ENCODE assay signal across 9 mouse cellular contexts in genomic region chr16:30397127-30398057, GRCm38 (mm10). TPM values are rescaled to one million over a fixed set of nuclear protein-coding genes. Genes with fewer than 3 reads are reported as not detected.
DNase-seq lines count a peak whose midpoint lies in the region; ATAC-seq and TF ChIP-seq lines count a peak whose summit lies in the region.
"Had no signal": no experiment of that assay in that cellular context is flagged by ENCODE, and none has a peak within 500 bp of the region (broad histone marks: within the 10 kb centered on the region; RNA-seq: fewer than 3 reads in every experiment).

No protein-coding gene starts in this region.

- peak; percentile 19; the same call in 1 of the 2 replicates for ATAC-seq in common myeloid progenitor, adult 5-6 weeks (replicated peaks; ENCODE audit: low read depth, poor library complexity, severe bottlenecking)
- no peak for ATAC-seq in erythroblast, adult 5-6 weeks (replicated peaks; ENCODE audit: low FRiP score, poor library complexity, severe bottlenecking)

- 23% methylated on average over 15 of the region's 15 CpGs for WGBS in lung, adult 2 months

- H3K9me3 ChIP-seq in MEL (replicated peaks; ENCODE audit: insufficient read depth, low read length), result no peaks in the 10 kb centered on the region

- no peak for TF ChIP-seq POLR2A in MEL (IDR thresholded peaks at IDR 0.05; ENCODE audit: control insufficient read depth in 1 of 2, insufficient read depth in 1 of 2, low read depth in 1 of 2, low read length in 2 of 2, poor library complexity in 1 of 2)
- TF ChIP-seq POLR2A in lung, adult 2 months (IDR thresholded peaks at IDR 0.05; ENCODE audit: borderline replicate concordance, extremely low read depth, low read depth, low read length), result no peak

- peak overlapping the region; percentile 55 for H3K9ac ChIP-seq in MEL (ENCODE audit: control insufficient read depth, low read depth, low read length, poor library complexity, severe bottlenecking)

- peaks cover 0 to 22% of the 10 kb centered on the region in 2 experiments; a peak in 2 of 4 replicates for H3K36me3 ChIP-seq in MEL (ENCODE audit: control insufficient read depth in 1 of 2, insufficient read depth in 2 of 2, low read length in 2 of 2)

- peak overlapping the region; percentile 42 to 62 for H3K4me3 ChIP-seq in MEL (ENCODE audit: control insufficient read depth in 1 of 2, insufficient read depth in 1 of 2, low read depth in 2 of 2, low read length in 2 of 2)
- no peak overlapping the region for H3K4me3 ChIP-seq in lung, adult 2 months (replicated peaks; ENCODE audit: extremely low read depth, low read depth, low read length)
- H3K4me3 ChIP-seq: megakaryocyte, embryonic 14.5 days had no signal

- no peaks in the 10 kb centered on the region for H3K27me3 ChIP-seq in MEL (ENCODE audit: control insufficient read depth in 1 of 2, insufficient read depth in 2 of 2, low read length in 2 of 2)

- TF ChIP-seq CTCF in MEL (IDR thresholded peaks at IDR 0.05 in 2 of 3, conservative IDR thresholded peaks at IDR 0.05 in 1 of 3; ENCODE audit: control insufficient read depth in 1 of 3, insufficient read depth in 1 of 3, low read depth in 2 of 3, low read length in 3 of 3, poor library complexity in 1 of 3, severe bottlenecking in 1 of 3), result no peak
- no peak for TF ChIP-seq CTCF in lung, adult 2 months (IDR thresholded peaks at IDR 0.05; ENCODE audit: insufficient read depth, low read length)

- peak; percentile 58 for DNase-seq in MEL (ENCODE audit: low read depth, low spot score)
- DNase-seq in heart, postnatal 4 days, result peak; percentile 22
- DNase-seq in lung, adult 2 months, result peak; percentile 35
- peak; percentile 17 for DNase-seq in thymus, postnatal 14 days
- no peak for DNase-seq in frontal cortex, postnatal 14 days (ENCODE audit: low spot score in 2 of 2)
- no peak for DNase-seq in spleen, postnatal 14 days (ENCODE audit: low spot score in 2 of 2)

- TF ChIP-seq RAD21 in MEL (IDR thresholded peaks at IDR 0.05; ENCODE audit: low read depth, low read length), result no peak

- H3K79me2 ChIP-seq in MEL (ENCODE audit: control insufficient read depth, insufficient read depth, low read length, poor library complexity), result no peaks in the 10 kb centered on the region

- H3K27ac ChIP-seq in MEL (ENCODE audit: control insufficient read depth, low read depth, low read length), result peak overlapping the region; percentile 77

- peaks cover 17 to 42% of the 10 kb centered on the region in 2 experiments for H3K4me1 ChIP-seq in MEL (ENCODE audit: control insufficient read depth in 1 of 2, insufficient read depth in 2 of 2, low read length in 2 of 2)
- H3K4me1 ChIP-seq in lung, adult 2 months (ENCODE audit: control insufficient read depth, insufficient read depth, low read length), result peaks cover 10% of the 10 kb centered on the region; the same call in 1 of the 2 replicates

- peak; percentile 0 to 69; a peak in 2 of 4 replicates for TF ChIP-seq EP300 in MEL (IDR thresholded peaks at IDR 0.05; ENCODE audit: low read depth in 1 of 2, low read length in 2 of 2)

TF ChIP-seq in MEL, 35 proteins besides CTCF, POLR2A, EP300 and RAD21:
- TF ChIP-seq SMC3 (IDR thresholded peaks at IDR 0.05; ENCODE audit: low read depth, low read length) (no peak), ZMIZ1 (IDR thresholded peaks at IDR 0.05; ENCODE audit: low read depth, low read length) (no peak), BHLHE40 (IDR thresholded peaks at IDR 0.05; ENCODE audit: borderline replicate concordance, low read depth, low read length) (peak; percentile 48; the same call in 1 of the 2 replicates), GATA1 (IDR thresholded peaks at IDR 0.05; ENCODE audit: low read depth, low read length) (peak; percentile 76), TBP (IDR thresholded peaks at IDR 0.05; ENCODE audit: low read depth, low read length) (no peak), MYB (IDR thresholded peaks at IDR 0.05; ENCODE audit: low read depth, low read length) (peak; percentile 34; the same call in 1 of the 2 replicates), TAL1 (IDR thresholded peaks at IDR 0.05; ENCODE audit: low read length) (peak; percentile 32; the same call in 1 of the 2 replicates), MAZ (IDR thresholded peaks at IDR 0.05; ENCODE audit: low read depth, low read length) (no peak; the same call in none of the 2 replicates), POLR2AphosphoS2 (IDR thresholded peaks at IDR 0.05; ENCODE audit: low read length) (no peak), POLR2AphosphoS5 (IDR thresholded peaks at IDR 0.05; ENCODE audit: borderline replicate concordance, low read depth, low read length) (no peak), NRF1 (IDR thresholded peaks at IDR 0.05; ENCODE audit: insufficient read depth, low read depth, low read length, poor library complexity, severe bottlenecking) (no peak), ZC3H11A (IDR thresholded peaks at IDR 0.05; ENCODE audit: low read depth, low read length) (no peak), RCOR1 (IDR thresholded peaks at IDR 0.05; ENCODE audit: low read depth, low read length) (peak; percentile 58), ETS1 (IDR thresholded peaks at IDR 0.05; ENCODE audit: low read depth, low read length) (peak; percentile 55), NELFE (IDR thresholded peaks at IDR 0.05; ENCODE audit: low read depth, low read length) (no peak), SIN3A (IDR thresholded peaks at IDR 0.05; ENCODE audit: low read length) (peak; percentile 45; the same call in 1 of the 2 replicates), CHD2 (IDR thresholded peaks at IDR 0.05; ENCODE audit: low read length) (no peak), ZNF384 (IDR thresholded peaks at IDR 0.05; ENCODE audit: low read depth, low read length) (no peak), ZKSCAN1 (IDR thresholded peaks at IDR 0.05; ENCODE audit: low read depth, low read length) (no peak), GABPA (IDR thresholded peaks at IDR 0.05; ENCODE audit: low read depth, low read length) (no peak), HCFC1 (IDR thresholded peaks at IDR 0.05; ENCODE audit: low read depth, low read length) (no peak), TCF12 (IDR thresholded peaks at IDR 0.05; ENCODE audit: low read depth, low read length) (peak; percentile 68), KAT2A (conservative IDR thresholded peaks at IDR 0.05; ENCODE audit: low read depth, low read length) (no peak), MXI1 (IDR thresholded peaks at IDR 0.05; ENCODE audit: low read depth, low read length) (peak; percentile 44; the same call in 1 of the 2 replicates)

RNA-seq across cellular contexts. Expression of gene Atp13a3, which starts 8.4 kb away (rescaled TPM):
- total RNA-seq in MEL (2012; rRNA removed), result 120 and 145 TPM in 2 replicates
- 100 to 1,000 TPM in 1 of 2 experiments, 10 to 100 TPM in 1; 93.3 to 117 TPM for polyA plus RNA-seq in MEL (2012; ENCODE audit: insufficient read depth in 1 of 2, insufficient read length in 2 of 2, low read depth in 1 of 2, low replicate concordance in 2 of 2, missing spikeins in 1 of 2)
- total RNA-seq in common myeloid progenitor, adult 5-6 weeks (2017), result 114 and 130 TPM in 2 replicates
- 10 to 100 TPM; 71.0 to 78.3 TPM for total RNA-seq in heart, postnatal 4 days (2021)
- polyA plus RNA-seq in lung, adult 2 months (2012; rRNA removed), result 47.2 and 48.1 TPM in 2 replicates
- 46.4 and 64.9 TPM in 2 replicates for total RNA-seq in erythroblast, adult 5-6 weeks (2015; ENCODE audit: low replicate concordance)
- 36.7 and 38.2 TPM in 2 replicates for total RNA-seq in erythroblast, adult 5-6 weeks (2017; ENCODE audit: low replicate concordance)

Comparison
In these comparisons a context has a peak if more than half of its experiments do, and no peak if none do; other contexts are left out.
1. DNase-seq: peak in MEL (single experiment), heart, postnatal 4 days (single experiment), lung, adult 2 months (single experiment) and thymus, postnatal 14 days (single experiment); none in frontal cortex, postnatal 14 days (0 of 2) and spleen, postnatal 14 days (0 of 2).